Mouse (Mus musculus): ENCODE measurements around the gene Fam83f.

- no peak for TF ChIP-seq POLR2A (IDR thresholded peaks at IDR 0.05; ENCODE audit: borderline replicate concordance, insufficient read depth, low read length)
- TF ChIP-seq CTCF (IDR thresholded peaks at IDR 0.05; ENCODE audit: borderline replicate concordance, insufficient read depth, low read depth, low read length), result no peak
Measured at GRCm38 (mm10) chr15:80741836-80742235, 70.2 kb downstream of the Fam83f start.
